Mouse (Mus musculus): ENCODE measurements around the gene Clip2.

GRCm38 (mm10) chr5:134521131-134521530 lies 31.1 kb downstream of the Clip2 start:
- TF ChIP-seq SRF (IDR thresholded peaks at IDR 0.05; ENCODE audit: control insufficient read depth, insufficient read length, low read depth) (no peak), POLR2AphosphoS2 (IDR thresholded peaks at IDR 0.05; ENCODE audit: insufficient read length, low read depth) (no peak), MAX (IDR thresholded peaks at IDR 0.05; ENCODE audit: low read depth) (no peak), POLR2A (IDR thresholded peaks at IDR 0.05; ENCODE audit: insufficient read length, low read depth) (no peak), USF1 (IDR thresholded peaks at IDR 0.05; ENCODE audit: low read depth) (no peak)
